Mouse (Mus musculus) liver, embryonic 16.5 days (tissue): ENCODE data around the gene Mfsd9. TPM values are rescaled to one million over a fixed set of nuclear protein-coding genes. Genes with fewer than 3 reads are reported as not detected.

Experiments used
- ATAC-seq: fragments of 200-750 bp; cut with Nextera tagmentation; 2 replicates; pipeline ENCODE4 v1.8.0; 2017; ENCODE audit warnings: low read depth, mild to moderate bottlenecking, moderate number of reproducible peaks, moderate library complexity
- H3K27ac ChIP-seq: fragments of 300-500 bp; sonication (generic); 2 replicates; pipeline ENCODE4 v1.5.1; 2014; ENCODE audit warnings: mild to moderate bottlenecking, low read length
- H3K27me3 ChIP-seq: fragments of 300-500 bp; sonication (generic); 2 replicates; pipeline ENCODE4 v1.6.1; 2014; ENCODE audit warnings: low read depth, low read length, mixed read lengths; ENCODE audit not compliant: control insufficient read depth, insufficient read depth
- H3K36me3 ChIP-seq: fragments of 300-500 bp; sonication (generic); 2 replicates; pipeline ENCODE4 v1.6.1; 2014; ENCODE audit warnings: mild to moderate bottlenecking; ENCODE audit not compliant: control insufficient read depth, insufficient read depth
- H3K4me1 ChIP-seq: fragments of 300-500 bp; sonication (generic); 2 replicates; pipeline ENCODE4 v1.6.1; 2014; ENCODE audit warnings: low read depth, low read length, mixed read lengths; ENCODE audit not compliant: control insufficient read depth
- H3K4me2 ChIP-seq: fragments of 300-500 bp; sonication (generic); 2 replicates; pipeline ENCODE4 v1.6.1; 2014; ENCODE audit warnings: low read depth, low read length, mixed read lengths
- H3K4me3 ChIP-seq: fragments of 300-500 bp; sonication (generic); 2 replicates; pipeline ENCODE4 v1.5.1; 2014; ENCODE audit warnings: low read depth, mild to moderate bottlenecking, low read length
- H3K9ac ChIP-seq: fragments of 300-500 bp; sonication (generic); 2 replicates; pipeline ENCODE4 v1.6.1; 2014; ENCODE audit warnings: low read depth, low read length
- H3K9me3 ChIP-seq: fragments of 300-500 bp; sonication (generic); replicated peaks from 2 replicates; pipeline ENCODE4 v1.6.1; 2016; ENCODE audit warnings: low read length; ENCODE audit not compliant: control insufficient read depth
- WGBS: fragments of 180-500 bp; shearing (Covaris S2); extraction: QIAGEN DNeasy Blood & Tissue Kit; methylation state at CpG from one replicate; pipeline ENCODE4 v1.1.7; 2014; ENCODE audit not compliant: insufficient replicate concordance; 5-methylcytosine and 5-hydroxymethylcytosine counted together
- polyA plus RNA-seq: library from polyadenylated mRNA; unstranded; fragments of >200 nt; fragmentation: Nextera tagmentation; extraction: Ambion mirVana; gene quantifications from 2 replicates; pipeline ENCODE4 v1.2.1, GENCODE M21; 2015

The Mfsd9 gene
- polyA plus RNA-seq, 1 experiment from 2014 or later, result 0.81 TPM

DNA sequence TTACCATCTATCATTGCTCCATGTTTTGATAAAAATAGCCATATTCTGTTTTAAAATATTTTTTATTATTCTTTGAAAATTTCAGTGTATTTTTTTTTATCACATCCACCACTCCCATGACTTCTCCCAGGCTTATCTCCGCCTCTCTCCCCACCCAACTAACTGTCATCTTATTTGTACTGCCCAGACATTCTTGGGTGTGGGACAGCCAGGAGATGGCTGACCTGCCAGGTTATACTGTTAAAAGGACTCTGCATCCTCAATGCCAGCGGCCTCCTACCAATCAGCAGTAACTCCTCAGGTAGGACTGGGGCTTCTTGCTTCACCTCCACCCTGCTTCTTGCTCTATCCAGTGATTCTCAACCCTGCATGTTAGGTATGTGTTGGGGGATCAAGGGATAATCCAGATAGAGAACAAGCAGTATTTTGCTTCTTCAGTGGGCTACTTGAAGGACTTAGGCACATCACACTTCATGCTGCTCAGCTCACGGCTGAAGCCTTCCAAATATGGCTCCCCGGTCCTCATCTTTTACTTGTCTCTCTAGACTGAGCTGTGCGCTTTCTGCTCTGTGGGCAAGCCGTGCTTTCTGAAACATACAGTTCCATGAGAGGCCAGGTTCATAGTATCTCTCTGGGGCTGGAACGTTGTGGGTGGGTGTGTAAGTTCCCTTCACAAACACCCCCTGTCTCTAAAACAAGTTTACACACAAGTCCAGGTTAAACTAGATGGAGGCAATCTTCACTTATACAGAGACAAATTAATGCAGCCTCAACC is 19.1 kb downstream of the Mfsd9 start:
- Histone ChIP-seq H3K27ac (peak overlapping the region; percentile 37; the same call in 1 of the 2 replicates), H3K9me3 (no peaks in the 10 kb centered on the region), H3K4me1 (peaks cover 6% of the 10 kb centered on the region; the same call in 1 of the 2 replicates), H3K27me3 (no peaks in the 10 kb centered on the region), H3K4me2 (peak overlapping the region; percentile 47), H3K4me3 (peak overlapping the region; percentile 57), H3K9ac (peak overlapping the region; percentile 17), H3K36me3 (no peaks in the 10 kb centered on the region)
- peak; percentile 94 for ATAC-seq
- WGBS, result 53% methylated on average over 7 of the region's 7 CpGs

DNA sequence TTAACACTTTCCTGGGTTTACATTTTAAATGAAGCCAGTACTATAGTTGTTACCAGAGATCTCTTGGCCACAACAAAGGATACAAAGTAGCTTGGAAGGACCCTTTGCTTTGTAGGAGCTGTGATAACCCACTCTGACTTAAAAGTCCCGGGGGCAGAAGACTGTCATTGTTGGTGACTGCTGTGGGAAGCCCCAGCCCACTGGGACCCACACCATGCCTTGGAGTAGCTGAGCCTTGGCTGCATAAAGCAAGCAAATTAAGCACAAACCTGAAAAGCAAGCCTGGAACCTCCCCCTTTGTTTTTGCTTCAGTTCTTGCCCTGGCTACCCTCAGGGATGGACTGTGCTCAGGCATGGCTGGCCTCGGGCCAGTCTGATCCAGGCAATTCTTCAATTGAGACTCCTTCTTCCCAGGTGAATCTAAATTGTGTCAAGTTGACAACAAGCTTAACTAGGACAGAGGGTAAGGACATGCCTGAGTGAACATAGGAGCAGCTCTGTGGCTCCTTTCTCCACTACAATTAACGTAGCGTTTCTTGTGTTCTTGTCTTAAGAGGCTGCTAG is 21.1 kb downstream of the Mfsd9 start:
- Histone ChIP-seq H3K4me1 (peaks cover 6% of the 10 kb centered on the region; the same call in 1 of the 2 replicates), H3K9me3 (no peaks in the 10 kb centered on the region), H3K27ac (no peak overlapping the region), H3K4me3 (no peak overlapping the region), H3K36me3 (no peaks in the 10 kb centered on the region), H3K27me3 (no peaks in the 10 kb centered on the region), H3K9ac (no peak overlapping the region), H3K4me2 (no peak overlapping the region)
- no peak for ATAC-seq
- 74% methylated on average over 4 of the region's 4 CpGs for WGBS

DNA sequence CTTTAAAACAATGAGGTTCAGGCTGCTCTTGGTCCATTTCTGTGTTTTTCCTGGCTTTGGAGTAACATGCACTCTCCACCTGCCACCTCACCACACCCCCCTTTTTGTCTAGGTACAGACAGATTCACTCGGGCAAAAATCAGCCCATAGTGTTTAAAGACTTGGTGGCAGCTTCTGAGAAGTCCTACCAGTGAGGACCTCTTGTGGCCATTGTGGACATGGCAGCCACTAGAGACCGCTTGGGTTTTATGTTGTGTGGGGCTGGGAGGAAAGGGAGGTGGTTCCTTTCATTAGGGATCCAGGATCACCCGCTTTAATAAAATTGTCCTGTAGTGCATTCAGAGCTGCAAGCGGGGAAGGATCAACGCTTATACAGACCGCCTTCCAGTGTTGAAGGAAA is 21.9 kb downstream of the Mfsd9 start:
- ATAC-seq, result no peak
- Histone ChIP-seq H3K4me2 (no peak overlapping the region), H3K4me1 (peaks cover 6% of the 10 kb centered on the region; the same call in 1 of the 2 replicates), H3K27me3 (no peaks in the 10 kb centered on the region), H3K9ac (no peak overlapping the region), H3K4me3 (no peak overlapping the region), H3K36me3 (no peaks in the 10 kb centered on the region), H3K27ac (no peak overlapping the region), H3K9me3 (no peaks in the 10 kb centered on the region)
- WGBS, result 20% methylated on average over 6 of the region's 6 CpGs

DNA sequence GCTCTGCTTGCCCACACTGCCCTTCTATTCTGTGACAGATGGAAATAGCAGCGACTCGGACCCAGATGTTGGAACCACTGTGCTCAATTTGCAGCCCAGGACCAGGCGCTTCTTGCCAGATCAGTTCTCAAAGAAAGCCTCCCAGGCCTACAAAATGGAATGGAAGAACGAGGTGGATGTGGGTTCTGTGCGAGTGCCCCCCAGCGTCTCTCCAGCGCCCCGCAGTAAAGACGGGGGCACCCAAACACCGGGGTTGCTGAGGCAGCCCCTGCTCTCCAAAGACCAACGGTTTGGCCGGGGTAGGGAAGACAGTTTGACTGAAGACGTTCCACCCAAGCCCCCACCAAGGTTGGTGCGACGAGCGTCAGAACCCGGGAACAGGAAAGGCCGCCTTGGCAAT is 22.9 kb downstream of the Mfsd9 start:
- no peak for ATAC-seq
- Histone ChIP-seq H3K4me2 (no peak overlapping the region), H3K9me3 (no peaks in the 10 kb centered on the region), H3K27ac (no peak overlapping the region), H3K27me3 (no peaks in the 10 kb centered on the region), H3K4me1 (peaks cover 6% of the 10 kb centered on the region; the same call in 1 of the 2 replicates), H3K4me3 (no peak overlapping the region), H3K36me3 (no peaks in the 10 kb centered on the region), H3K9ac (no peak overlapping the region)
- 74% methylated on average over 18 of the region's 18 CpGs for WGBS

DNA sequence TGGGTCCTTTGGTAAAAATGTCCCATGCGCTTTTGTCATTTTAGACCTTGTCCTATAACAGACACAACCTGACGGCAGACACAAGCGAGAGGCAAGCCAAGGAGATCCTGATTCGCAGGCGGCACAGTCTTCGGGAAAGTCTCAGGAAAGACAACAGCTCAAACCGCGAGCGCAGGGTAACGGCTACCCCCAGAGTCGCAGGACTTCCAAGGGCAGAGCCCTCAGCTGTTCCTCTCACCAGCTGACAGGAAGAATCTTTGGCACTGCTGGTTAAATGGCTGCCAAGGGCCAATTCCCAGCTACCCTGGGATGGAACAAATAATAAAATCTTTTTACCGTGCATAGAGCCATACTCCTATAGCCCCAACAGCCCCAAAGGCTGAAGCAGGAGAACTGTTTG is 25.0 kb downstream of the Mfsd9 start:
- no peak overlapping the region for H3K27ac ChIP-seq
- H3K4me1 ChIP-seq, result peaks cover 2% of the 10 kb centered on the region; the same call in 1 of the 2 replicates
- no peaks in the 10 kb centered on the region for H3K36me3 ChIP-seq
- no peaks in the 10 kb centered on the region for H3K9me3 ChIP-seq
- H3K4me3 ChIP-seq, result no peak overlapping the region
- 75% methylated on average over 12 of the region's 12 CpGs for WGBS
- H3K4me2 ChIP-seq, result no peak overlapping the region
- no peak overlapping the region for H3K9ac ChIP-seq
- no peaks in the 10 kb centered on the region for H3K27me3 ChIP-seq
- ATAC-seq, result no peak

DNA sequence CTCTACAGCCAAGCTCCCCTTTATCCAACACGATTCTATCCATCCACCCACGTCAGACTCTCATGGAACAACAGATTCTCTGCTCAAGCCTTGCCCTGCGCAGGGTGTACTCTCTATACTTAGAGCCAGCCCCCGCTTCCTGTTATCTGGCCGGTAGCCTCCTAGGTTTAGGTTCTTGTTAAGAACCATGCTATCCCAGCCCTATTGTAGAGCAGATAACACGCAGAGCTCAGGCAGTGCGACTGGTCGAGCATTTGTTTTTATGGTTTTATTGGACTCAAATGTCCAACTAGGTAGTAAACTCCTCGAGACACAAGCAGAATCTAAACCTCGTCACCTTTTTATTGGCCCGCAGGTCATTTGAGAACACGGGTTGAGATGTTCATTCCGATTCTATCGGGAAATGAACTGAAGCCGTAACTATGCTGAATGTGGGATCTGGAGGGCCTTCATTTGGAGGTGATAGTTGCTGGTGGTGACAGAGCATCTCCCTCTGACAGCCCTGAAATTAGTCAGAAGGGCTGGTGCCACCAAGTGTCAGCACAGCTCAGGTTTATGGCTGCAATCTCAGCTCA is 25.7 kb downstream of the Mfsd9 start:
- no peak for ATAC-seq
- H3K4me1 ChIP-seq, result no peaks in the 10 kb centered on the region
- H3K4me2 ChIP-seq, result no peak overlapping the region
- no peaks in the 10 kb centered on the region for H3K9me3 ChIP-seq
- H3K4me3 ChIP-seq, result no peak overlapping the region
- H3K27ac ChIP-seq, result no peak overlapping the region
- no peaks in the 10 kb centered on the region for H3K27me3 ChIP-seq
- no peaks in the 10 kb centered on the region for H3K36me3 ChIP-seq
- 54% methylated on average over 15 of the region's 15 CpGs for WGBS
- H3K9ac ChIP-seq, result no peak overlapping the region

DNA sequence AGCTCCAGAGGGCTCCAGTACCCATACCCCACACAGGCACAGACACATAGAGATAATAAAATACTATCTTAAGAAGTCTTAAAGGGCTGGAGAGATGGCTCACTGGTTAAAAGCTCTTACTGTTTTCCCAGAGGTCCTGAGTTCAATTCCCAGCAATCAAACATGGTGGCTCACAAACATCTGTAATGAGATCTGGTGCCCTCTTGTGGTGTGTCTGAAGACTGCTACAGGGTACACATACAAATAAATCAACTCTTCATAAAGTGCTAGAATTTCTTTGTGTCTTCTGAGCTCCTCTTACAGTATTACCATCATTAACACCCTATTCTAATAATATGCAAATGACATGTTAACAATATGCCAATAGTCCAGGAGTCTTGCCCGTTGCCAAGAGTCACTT is 26.4 kb downstream of the Mfsd9 start:
- 68% methylated on average over 1 of the region's 1 CpGs for WGBS
- H3K9ac ChIP-seq, result no peak overlapping the region
- ATAC-seq, result no peak
- H3K36me3 ChIP-seq, result no peaks in the 10 kb centered on the region
- no peak overlapping the region for H3K4me3 ChIP-seq
- H3K27me3 ChIP-seq, result no peaks in the 10 kb centered on the region
- no peaks in the 10 kb centered on the region for H3K4me1 ChIP-seq
- no peaks in the 10 kb centered on the region for H3K9me3 ChIP-seq
- no peak overlapping the region for H3K27ac ChIP-seq
- no peak overlapping the region for H3K4me2 ChIP-seq

DNA sequence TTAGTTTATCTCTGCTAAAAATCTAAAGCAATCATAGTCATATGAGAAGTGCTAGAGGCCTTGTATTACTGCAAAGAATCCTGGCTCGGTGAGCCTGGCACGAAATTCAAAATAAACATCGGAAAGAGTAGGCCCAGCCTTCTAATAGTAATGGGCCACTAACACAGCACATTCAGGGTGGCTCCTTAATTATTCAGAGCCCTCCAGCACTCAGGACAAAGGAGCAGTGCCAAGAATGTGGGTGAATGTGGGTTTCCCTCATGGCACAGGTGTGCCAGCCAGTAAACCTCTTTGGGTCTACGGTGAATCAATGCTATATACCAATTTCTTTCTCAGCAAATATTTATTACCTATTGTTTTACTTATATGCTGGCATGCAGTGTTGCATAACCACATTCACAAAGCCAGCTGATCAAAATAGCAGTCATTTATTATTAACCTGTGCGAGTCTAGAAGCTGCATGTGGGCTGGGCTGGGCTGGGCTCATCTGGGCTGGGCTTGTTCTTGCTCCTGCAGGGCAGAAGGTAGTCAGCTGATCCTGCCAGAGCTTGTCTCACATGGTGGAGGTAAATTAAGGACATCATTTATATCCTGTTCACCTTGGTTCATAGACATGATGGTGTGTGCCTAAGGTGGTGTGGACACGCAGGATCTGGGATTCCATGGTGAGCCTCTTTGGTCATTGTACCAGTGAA is 30.6 kb downstream of the Mfsd9 start:
- Histone ChIP-seq H3K4me1 (no peaks in the 10 kb centered on the region), H3K9me3 (no peaks in the 10 kb centered on the region), H3K27me3 (no peaks in the 10 kb centered on the region), H3K4me2 (no peak overlapping the region), H3K9ac (no peak overlapping the region), H3K4me3 (no peak overlapping the region), H3K27ac (no peak overlapping the region), H3K36me3 (no peaks in the 10 kb centered on the region)
- no peak for ATAC-seq
- WGBS, result 66% methylated on average over 6 of the region's 6 CpGs
